Mouse (Mus musculus) heart, postnatal 14 days (tissue): ENCODE measurements around the gene Grap. TPM values are rescaled to one million over a fixed set of nuclear protein-coding genes. Genes with fewer than 3 reads are reported as not detected.

Experiments
- DNase-seq, 2 experiments: peaks; one replicate each; pipeline ENCODE4 v3.0.0; 2021 to 2022
- intact Hi-C: fragments of 180-260 bp; cut with DNase I; formaldehyde crosslinking; loops from one replicate; pipeline ENCODE4 v1.15.1; 2025
- total RNA-seq, 2 experiments: library from RNA; stranded (reverse); gene quantifications; 2 replicates each; pipeline ENCODE4 v1.2.3; 2021

Grap gene
- total RNA-seq, 2 experiments from 2014 or later = 13.9 to 15.4 TPM

DNA sequence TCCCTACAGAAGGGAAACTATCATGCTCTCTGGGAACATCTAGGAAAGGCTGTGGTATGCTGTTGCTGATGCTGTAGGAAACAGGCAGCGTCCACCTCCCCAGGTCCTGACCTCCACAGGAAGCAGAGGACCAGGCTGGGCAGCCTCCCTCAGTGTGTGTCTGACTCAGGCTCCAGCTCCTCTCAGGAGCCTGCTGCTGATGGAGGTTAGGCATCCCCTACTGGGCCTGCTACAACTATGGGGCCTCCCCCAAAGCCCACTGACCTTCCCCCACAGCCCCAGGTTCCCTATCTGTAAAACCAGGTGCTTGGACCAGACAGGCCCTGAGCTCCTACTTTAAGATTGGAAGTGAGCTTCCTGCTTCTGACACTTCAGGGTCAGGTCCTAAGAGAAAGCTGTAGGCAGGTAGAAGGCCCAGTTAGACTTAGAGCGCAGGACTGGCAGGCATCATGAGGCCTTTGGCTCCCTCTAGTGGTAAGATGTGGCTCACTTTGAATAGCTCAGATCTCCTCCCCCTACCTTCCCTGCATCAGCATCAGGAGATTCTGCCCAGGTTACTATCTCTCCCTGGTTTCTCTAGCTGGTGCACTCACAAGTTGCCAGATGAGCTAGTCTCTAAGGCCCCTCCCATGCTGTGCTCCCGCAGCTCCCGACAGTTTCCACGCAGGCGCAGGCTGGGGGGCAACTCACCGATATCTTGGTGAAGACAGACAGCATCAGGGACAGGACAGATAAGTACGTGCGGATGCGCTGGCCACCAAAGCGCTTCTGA lies 61.5 kb downstream of the Grap start:
- intact Hi-C loops = loop anchor here (1.0 to 5.0 kb wide), 6 partner anchors 48 to 297 kb away; no protein-coding TSS in a partner anchor
- peak; percentile 71 to 84 for DNase-seq

DNA sequence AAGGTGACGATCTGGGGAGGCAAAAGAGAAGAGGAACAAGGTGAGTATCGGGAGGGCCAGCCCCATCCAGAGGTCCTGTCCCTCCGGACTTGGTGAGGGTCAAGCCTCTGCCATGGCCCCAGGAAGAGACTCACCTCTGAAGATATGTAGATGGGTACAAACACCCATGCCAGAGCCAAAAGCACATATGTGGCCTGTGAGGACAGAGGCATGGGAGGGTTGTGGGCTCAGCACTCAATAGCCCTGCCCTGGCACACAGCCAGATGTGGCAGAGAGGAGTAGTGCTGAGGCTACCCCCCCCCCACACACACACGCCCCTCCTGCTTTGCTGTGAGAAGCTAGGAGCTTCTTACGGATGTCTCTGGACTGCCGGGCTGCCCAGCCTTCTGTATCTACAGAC lies 62.1 kb downstream of the Grap start:
- intact Hi-C loops = loop anchor here (2.0 kb wide), 2 partner anchors 86 to 94 kb away; no protein-coding TSS in a partner anchor

DNA sequence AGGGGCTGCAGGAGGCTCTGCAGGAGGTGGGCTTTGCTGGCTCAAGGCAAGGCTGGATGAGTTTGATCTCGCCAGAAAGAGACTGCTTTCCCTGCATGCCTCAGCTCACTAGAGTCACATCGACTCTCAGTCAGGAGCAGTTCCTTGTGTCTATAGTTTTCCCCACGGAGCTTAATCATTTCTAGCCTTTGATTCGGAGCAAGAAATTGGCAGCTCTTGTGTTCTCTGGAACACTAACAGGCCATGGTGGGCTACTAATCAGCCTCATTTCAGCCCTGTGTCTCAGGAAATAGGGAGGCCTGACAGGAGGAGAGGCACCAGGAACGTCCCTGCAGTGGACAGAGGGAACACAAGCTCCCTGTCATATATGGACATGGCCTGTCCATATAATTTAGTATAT lies 64.9 kb downstream of the Grap start:
- no peak for DNase-seq
- intact Hi-C loops = no loop called here

More for the DNA sequence above, 62.1 kb downstream of the Grap start:
- DNase-seq = no peak

DNA sequence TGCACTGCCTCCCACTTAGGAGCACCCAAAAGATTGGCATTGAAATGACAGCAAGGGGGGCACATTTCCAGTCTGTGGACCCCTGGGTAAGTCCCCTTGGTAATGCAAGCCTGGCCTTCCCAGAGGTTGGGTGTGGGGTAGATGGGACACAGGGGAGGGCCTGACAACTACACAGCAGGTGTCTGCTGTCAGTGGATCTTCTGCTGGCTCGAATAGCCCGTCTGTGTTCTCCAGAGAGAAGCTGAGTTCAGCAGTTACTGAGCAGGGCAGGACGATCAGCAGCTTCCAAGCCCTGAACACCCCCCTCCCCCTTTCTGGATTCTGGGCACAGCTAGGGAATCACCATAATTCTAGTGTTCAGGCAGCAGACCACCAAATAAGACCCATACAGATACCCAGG lies 66.3 kb downstream of the Grap start:
- intact Hi-C loops = no loop called here
- no peak for DNase-seq

DNA sequence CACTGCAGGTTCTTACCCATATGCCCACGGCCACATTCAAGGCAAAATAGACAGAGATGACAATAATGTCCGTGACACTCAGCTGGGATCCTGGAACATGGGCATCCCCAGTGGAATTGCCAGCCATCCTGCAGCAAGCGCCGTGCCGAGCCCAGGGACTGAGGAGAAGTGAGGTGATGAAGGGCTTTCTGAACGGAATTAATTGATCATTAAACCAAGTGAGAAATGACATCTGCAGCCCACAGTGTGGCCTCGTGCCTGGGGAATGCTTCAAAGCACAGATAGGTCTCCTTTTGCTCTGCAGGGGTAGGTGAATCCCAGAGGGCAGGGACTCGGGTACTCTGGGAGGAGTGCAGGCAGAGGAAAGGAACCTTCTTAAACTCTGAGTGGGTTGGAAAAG lies 66.8 kb downstream of the Grap start:
- DNase-seq = no peak
- intact Hi-C loops = no loop called here

DNA sequence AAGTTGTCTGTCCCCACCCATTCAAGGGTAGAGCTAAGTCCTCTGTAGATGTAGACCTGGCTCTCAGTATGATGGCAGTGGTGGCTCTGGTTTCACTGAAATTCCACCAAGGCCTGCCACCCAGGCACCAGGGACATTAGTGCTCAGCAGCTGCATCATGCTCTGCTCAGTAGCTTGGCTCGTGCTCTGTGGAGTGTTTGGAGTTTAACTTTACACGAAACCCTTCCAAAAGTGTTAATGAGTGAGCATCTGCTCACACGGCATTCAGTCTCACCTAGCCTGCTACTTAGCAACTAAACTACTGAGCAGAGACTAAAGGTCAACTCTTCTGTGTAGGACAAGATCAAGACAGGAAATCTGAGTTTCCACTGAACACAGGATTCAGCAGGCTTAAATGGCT lies 67.6 kb downstream of the Grap start, which contains the start of gene Slc5a10:
TSS of gene Slc5a10 (minus strand) at position 191 of the 400 bp plus-strand sequence.
- DNase-seq = no peak
- intact Hi-C loops = no loop called here

DNA sequence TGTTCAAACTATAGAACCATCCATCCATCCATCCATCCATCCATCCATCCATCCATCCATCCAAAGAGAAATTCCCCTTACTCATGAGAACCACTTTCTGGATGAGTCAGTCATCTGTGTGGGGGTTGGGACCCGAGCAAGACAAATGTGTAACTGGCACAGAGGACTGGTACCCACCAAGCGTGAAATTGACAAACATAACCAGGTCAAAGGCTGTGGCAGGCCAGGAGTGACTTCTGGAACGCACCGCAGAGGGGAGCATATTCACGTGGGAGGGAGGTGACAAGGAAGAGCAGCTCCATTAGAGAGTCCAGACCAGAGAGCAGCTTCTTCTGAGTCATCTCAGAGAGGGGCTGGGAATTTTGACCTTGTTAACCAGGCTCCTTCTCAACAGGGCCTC lies 69.0 kb downstream of the Grap start:
- no peak for DNase-seq
- intact Hi-C loops = no loop called here

Other genes with a start within 250 kb of the Grap start
- under 1 TPM; 0.17 to 0.34 TPM for gene Rnf112, start 199.1 kb upstream of the Grap start, total RNA-seq
- gene Mfap4, start 167.8 kb upstream of the Grap start, total RNA-seq = 100 to 1,000 TPM; 112 to 142 TPM
- 1 to 10 TPM; 8.9 to 9.7 TPM for gene Mapk7, start 158.9 kb upstream of the Grap start, total RNA-seq
- 10 to 100 TPM in 1 of 2 experiments, 1 to 10 TPM in 1; 9.4 to 11.1 TPM for gene B9d1, start 148.1 kb upstream of the Grap start, total RNA-seq
- 10 to 100 TPM; 23.4 to 29.8 TPM for gene Epn2, start 73.6 kb upstream of the Grap start, total RNA-seq
- under 1 TPM; 0.07 to 0.24 TPM for gene Fam83g, start 30.8 kb downstream of the Grap start, total RNA-seq
- gene Slc5a10, start 67.6 kb downstream of the Grap start, total RNA-seq = not detected
- 1 to 10 TPM; 6.4 to 7.0 TPM for gene Prpsap2, start 108.8 kb downstream of the Grap start, total RNA-seq
- gene Ulk2, start 201.8 kb downstream of the Grap start, total RNA-seq = 10 to 100 TPM; 45.8 to 48.1 TPM